Mouse (Mus musculus): ENCODE data around the gene Brsk2. TPM values are rescaled to one million over a fixed set of nuclear protein-coding genes. Genes with fewer than 3 reads are reported as not detected.
A peak's percentile ranks its signal among the peaks of the same experiment; 100 is the strongest.

Gene Brsk2
- total RNA-seq, 2 experiments from 2014 or later = 2.8 to 4.7 TPM

DNA sequence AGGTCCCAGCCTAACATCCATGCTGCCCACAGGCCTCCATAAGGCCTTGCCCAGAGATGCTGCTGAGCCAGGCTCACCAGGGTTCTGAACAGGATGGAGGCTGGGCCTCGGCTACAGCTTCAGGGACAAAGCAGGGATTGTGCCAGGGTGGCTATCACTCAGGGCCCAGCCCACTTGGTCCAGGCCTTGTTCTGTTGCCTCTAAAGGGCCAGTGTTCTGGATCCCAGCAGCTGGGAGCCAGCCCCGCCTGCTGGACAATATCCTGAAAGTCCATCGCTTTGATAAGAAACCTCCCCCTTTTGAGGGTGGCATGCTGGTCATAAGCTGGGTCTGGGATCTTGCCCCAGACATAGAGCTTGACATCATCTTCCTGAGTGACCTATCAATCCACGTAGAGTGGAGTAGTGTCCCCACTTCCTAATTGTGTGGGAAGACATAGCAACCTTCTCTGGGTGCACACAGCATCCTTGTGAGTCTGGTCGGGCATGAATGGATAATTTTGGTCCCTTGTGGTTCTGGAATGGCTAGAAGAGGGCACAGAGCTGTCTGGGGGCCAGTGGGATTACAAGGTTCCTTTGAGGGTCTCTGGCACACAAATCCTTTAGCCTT, 6.1 kb downstream of the Brsk2 start:
- no peak for DNase-seq

DNA sequence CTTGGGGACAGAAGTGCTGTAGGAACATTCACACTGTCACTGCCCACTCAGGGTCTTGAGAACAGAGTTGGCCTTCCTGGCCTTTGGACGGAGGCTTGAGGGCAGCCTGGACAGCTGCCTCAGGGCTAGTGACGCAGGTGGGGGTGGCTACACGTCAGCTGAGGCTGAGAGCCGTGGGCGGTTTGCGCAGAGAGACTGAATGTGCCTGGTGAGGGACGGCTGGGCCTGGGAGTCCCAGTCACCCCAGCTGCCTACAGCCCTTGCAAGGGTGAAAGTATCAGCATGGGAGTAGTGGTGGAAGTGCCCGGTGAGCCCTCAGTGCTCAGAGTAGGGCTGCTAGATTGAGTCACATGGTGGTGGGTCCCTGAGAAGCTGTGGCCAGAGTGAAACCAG, 6.6 kb downstream of the Brsk2 start:
- DNase-seq = no peak

DNA sequence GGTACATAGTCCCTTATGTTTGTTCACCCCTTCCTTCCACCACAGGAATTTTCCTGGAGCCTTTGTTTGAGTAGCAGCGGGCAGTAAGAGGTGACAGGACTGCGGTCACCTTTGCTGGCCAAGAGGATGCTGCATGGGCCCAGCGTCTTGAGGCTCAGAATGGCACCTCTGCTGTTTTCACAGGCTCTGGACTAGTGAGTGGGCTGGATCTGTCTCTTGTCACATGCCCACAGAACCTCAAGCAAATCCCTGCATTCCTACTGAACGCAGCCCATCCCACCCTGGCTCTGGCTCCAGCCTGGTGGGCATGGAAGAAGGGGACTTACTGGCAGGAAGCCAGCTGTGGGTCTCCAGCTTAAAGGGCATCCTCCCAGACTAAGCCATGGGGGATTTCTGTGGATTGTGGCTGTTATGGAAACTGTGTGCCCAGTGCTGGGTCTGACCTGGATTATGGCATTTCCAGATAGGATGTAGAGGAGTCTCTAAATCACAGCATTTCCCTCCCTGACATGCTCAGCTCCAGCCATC, 8.0 kb downstream of the Brsk2 start:
- DNase-seq = no peak

DNA sequence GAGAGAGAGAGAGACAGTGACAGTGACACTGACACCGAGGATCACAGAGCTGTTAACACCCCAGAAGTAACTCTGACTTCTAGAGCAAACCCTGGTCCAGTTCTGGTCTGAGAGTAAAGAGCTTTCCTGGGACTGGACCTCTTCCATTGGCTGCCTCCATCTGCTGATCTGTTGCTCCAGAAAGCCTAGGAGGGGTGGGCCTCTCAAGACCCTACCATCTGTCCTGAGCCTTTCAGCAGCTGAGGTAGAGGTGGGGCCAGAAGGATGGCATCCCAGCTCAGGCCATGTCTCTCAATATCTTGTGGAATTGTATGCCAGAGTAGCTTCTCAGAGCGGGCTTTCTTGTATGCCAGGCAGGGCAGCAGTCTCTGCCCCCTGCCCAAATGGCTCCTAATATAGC, 8.7 kb downstream of the Brsk2 start:
- DNase-seq = no peak

DNA sequence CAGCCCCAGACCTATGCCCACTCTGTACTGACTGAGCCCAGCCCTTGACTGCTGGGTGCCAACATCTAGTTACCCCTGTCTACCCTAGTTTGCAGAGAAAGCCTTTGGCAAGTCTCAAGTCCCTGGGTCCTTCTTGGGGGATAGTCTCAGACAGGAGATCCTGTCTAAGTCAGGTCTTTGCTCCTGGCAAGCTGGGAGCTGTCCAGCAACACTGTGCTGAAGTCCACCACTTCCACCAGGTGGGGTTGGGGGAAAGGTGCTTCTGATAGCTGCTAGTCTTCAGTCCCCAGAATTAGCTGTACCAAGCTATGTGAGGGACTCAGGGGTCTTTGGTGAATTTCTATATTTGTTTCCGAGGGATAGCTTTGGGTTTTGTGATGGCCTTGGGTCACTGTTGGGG, 9.6 kb downstream of the Brsk2 start:
- DNase-seq = peak; percentile 46

DNA sequence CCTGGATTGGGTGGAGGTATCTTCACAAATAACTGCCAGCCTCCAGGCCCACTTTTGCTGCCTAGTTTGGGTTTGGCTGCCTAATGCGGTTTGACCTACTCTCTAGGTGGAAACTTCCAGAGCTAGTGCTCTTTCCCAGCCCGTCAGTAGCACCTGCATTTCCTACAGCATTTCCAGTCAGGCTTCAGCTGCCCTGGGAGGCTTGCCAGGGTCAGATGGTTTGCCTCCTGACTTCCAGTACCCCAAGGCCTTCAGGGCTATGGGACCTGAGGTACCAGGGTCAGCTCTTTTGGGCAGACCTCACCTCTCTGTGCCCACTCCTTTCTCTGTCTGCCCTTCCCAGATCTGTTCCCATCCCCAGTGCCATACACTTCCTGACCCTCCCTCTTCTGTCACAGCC, 11.4 kb downstream of the Brsk2 start:
- DNase-seq = no peak

DNA sequence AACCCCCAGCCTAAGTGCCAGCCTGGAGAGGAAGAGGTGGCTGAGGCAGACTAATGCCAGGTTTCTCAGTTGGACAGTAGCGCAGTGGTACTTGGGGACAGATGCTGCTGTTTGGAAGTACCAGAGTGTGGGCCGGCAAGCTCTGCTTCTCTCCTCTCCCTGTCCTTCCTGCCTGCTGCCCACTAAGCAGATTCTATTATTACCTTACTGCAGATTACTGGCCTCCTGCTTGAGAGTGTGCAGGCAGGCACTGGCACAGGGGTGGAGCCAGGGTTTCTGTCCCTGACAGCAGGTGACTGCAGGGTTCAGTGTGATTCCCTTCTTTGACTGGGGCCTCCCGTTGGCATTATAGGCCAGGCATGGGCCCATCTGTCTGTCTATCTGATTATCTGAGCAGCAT, 11.9 kb downstream of the Brsk2 start:
- no peak for DNase-seq

DNA sequence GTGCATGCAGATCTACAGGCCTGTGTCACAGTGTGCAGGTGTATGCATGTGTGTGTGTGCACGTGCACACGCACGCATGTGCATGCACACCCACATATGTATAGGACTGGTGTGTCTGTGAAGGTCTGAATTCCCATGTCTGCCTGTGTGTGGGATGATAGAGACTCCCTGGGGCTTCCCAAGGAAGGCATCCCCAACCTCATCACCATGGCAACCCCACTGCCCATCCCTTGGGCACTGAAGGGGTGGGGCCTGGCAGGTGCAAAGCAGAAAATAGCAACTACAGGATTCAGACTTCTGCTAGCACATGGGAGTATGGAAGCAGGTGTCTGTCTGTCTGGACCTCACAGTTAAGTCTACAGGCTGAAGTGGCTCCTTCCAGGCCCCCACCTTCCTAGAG, 13.0 kb downstream of the Brsk2 start:
- DNase-seq = no peak

DNA sequence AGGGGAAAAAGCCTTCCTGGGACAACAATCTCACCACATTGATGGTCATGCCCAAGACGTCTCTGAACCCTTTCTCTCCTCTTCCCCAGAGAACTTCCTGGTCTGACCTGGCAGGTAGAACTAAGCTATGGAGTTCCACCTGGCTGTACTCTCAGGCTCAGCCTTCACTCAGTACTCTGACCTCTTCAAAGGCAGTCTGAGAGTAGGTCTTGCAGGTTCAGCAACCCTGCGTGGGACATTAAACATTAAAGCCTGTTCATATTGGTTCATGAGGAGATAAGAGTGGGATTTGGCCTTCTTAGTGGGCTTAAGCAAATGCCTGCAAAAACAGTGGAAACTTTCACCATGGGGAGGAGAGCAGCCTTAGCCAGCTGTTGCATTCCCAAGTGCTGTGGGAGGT, 16.7 kb downstream of the Brsk2 start:
- DNase-seq = no peak

DNA sequence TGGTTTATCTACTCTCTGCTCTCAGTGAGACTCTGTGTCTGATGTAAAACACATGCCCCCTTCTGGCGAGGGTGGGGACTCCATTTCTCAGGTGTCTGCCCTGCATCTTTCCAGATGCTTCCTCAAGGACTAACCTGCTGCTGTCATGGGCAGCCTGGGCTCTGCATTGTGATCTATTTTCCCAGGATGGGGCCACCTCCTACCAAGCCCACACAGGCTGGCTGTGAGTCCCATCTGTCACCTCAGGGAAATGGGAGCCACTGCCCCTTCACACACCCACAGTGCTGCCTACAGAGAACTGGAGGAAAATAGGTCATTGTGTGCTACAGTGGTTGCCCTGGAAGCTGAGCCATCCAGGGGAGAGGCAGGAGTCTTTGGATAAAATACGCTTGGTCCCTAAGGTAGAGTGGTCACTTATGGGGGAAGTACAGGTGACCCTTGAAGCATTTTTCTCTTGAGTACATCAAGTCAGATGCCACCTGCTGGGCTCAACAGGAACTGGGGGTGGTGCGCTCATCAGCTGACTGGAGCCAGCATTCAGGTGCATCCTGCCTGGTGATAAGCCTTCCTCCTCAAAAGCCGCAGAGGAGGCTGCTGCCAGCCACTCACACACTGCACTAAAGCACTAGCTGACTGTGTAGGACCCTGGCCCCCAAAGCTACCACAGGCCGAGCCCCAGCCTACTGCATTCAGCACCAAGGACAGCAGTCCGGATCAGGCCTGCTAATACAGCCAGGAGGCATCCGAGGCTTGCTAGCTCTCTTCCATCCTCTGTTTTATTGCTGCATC, 23.5 kb downstream of the Brsk2 start:
- DNase-seq = peak; percentile 66

DNA sequence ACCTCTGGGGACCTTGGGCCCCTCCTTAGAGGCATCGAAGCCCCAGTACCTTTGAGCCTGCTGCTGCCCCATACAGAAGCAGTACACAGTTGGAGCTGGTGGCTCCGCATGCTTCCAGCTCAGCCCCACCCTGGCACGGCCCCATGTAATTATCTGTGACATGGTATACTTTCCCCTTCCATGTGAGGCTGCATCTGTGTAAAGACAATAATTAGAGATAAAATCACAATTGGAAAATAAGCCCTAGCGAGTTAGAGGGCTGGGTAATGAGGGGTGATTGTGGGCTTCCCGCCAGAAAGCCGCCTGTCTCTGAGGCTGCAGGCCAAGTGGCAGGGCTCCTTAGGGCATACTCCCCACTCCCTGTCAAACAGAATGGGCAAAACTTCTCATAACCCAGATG, 28.5 kb downstream of the Brsk2 start:
- DNase-seq = no peak

DNA sequence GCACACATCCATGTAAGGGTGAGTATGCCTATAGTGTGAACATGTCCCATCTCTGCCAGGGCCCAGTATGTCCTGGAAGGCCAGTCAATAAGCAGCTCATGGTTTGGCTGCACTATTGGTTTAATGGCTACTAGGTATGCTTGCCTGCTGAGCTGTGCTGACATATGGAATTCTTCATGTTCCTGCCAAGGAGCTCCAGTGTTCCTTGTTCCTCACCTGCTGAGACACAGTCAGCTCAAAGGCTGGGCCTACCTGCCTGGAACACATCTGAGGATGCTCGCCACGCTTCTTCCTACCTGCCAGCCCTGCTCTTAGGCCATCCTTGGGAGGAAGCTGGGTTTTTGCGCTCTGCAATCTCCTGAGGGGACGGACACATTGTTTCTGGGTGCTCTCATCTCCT, 29.7 kb downstream of the Brsk2 start:
- no peak for DNase-seq

DNA sequence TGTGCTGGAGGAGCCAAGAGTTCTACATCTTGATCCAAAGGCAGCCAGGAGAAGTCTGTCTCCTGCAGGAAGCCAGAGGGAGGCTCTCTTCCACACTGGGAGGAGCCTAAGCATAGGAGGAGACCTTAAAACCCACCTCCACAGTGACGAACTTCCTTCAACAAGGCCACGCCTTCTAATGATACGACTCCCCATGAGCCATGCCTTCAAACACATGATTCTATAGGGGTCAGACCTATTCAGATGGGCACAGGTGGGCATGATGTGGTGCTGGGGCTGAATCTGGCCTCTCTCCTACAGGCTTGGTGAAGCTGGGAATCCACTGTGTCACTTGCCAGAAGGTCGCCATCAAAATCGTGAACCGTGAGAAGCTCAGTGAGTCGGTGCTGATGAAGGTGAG, 31.7 kb downstream of the Brsk2 start:
- no peak for DNase-seq

DNA sequence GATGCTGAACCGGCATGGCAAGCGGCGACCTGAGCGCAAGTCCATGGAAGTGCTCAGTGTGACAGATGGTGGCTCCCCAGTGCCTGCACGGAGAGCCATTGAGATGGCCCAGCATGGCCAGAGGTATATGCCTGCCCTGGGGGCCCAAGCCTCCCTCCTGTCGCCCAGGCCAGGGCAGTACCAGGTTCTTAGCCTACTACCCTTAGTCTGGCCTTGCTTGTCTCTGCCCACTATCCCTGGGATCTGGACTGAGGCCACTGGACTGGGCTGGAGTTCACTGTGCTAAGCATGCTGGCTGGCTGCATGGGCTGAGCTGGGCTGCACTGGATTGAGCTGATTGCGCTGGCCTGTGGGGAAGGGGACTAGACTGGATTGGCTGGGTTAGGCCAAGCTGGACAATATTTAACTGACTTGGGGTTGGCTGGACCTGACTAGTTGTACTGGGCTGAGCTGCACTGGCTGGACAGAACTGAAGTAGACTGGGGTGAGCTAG, 38.8 kb downstream of the Brsk2 start:
- DNase-seq = no peak

DNA sequence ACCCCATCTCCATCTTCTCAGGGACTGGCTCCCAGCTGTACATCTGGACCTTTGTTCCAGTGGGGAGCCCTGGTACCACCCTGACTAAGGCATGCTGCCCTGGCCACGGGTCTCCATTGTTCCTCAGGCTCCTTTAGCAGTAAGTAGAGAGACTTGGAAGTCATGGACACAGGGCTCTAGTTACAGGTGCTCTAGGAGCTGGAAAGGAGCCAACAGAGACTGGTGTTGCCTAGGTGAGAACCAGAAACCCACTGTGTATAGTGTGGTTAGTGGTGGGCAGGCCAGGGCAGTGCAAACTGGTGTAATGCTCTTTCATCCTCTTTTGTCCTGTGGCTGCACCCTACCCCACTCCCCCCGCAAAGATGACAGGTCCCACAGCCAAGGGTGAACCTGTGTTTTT, 41.6 kb downstream of the Brsk2 start:
- DNase-seq = no peak

DNA sequence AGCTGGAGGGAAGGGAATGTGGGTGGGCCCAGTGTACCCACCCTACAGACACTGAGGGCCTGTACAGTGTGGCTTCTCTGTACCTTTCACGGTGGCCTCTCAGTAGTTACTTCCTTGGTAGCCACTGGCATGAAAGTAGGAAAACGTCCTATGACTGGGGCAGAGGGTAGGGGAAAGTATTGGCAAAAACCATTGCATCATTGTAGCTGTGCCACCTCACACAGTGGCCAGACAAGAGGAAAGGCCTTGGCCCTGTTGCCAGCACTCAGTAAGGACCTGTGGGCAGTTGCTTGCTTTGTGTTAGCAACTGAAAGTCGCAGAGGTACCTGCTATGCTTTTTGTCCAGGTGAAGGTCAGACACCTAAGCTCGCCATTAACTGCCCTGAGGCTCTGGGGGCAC, 44.6 kb downstream of the Brsk2 start:
- DNase-seq = peak; percentile 30

DNA sequence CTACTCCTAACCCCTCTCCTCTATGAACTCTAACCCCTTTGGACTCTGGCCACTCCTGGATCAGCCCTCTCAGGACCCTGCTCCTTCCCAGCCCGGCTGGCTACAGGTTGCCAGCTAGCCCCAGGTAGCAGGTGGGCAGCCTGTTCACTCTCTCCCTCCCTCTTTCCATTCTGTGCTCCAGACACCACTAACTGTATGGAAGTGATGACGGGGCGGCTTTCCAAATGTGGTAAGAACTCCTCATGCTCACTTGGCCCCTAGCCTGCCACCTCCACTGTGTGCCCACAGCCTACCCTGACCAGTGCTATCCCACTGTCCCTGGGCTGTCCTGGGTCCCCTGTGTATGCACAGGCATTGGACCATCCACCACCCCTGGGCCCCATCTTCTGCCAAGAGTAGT, 51.1 kb downstream of the Brsk2 start:
- no peak for DNase-seq

DNA sequence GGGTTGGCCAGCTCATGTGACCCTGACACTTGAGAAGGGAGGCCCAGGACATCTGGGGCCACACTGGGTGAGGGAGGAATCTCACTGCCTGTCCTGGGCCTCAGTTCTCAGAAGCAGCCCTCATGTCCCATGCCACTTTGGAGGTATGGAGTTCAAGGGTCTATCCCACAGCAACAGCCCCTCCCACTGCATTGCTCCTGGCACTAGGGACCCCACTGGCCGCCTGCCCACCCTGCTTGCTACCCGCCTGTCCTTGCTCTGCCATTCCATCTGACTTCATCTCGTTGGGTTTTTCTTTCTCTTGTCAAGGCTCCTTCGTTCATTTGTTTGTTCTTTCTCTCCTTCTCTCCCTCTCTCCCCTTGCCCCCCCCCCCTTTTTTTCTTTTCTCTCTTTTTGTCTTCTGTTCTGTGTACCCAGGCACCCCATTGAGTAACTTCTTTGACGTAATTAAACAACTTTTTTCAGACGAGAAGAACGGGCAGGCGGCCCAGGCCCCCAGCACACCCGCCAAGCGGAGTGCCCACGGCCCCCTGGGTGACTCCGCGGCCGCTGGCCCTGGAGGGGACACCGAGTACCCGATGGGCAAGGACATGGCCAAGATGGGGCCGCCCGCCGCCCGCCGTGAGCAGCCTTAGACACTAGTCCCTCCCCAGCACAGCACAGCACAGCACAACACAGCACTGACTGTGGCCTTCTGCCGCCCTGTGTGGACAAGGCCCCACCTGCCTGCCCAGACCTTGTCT, 52.2 kb downstream of the Brsk2 start:
- DNase-seq = peak; percentile 31

DNA sequence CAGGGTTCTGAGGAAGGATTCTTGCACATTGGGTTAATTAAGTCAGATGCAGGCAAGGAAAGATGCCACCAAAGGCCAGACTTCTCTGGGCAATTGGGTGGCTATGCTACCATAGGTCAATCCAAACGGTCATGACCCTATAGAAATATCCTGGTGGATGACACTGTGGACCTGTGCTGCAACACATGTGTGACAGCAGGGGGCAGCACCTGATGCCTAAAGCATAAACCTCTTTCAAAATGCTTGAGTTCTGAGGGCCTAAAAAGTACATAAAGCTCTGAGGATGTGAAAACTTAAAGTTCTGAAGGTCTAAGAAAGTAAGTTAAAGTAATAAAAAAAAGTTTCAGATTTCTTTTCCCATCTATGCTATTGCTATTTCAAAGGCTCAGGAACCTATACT, 67.0 kb downstream of the Brsk2 start:
- DNase-seq = peak; percentile 66

DNA sequence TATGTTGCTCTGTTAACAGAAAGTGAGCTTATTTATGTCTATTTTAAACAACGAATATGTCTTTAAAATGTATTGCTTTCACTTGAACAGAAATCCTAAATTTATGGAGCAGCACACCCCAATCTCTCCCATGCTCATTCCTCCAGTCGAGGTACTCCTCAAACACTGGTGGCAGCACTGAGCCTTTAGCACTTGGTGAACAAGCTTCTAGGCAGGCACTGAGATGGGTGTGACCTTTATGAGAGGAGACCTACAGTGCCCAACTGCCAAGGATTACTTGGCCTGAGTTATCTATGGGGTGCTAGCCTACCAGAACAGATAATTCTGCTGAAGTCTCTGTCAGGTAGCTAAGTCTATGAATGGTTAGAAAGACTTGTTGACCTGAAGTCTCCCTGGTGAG, 70.1 kb downstream of the Brsk2 start:
- DNase-seq = no peak

DNA sequence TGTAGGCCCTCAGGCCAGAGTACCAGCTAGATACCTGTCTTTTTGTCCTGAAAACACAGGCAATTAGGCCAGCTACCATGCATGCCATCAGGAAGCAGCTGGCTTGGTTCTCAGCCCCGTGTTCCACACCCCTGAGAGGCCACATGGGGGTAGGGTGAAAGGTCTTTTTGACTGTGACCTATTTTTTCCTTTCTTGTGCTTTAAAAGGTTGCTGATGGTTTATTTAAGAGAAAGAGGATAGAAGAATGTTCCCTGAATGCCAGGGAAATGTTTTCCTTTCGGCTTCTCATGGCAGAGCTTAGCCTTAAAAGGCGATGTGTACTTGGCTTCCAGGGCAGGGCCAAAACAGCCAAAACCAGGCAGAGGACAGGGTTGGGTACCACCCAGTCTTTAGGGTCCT, 71.3 kb downstream of the Brsk2 start:
- DNase-seq = no peak

DNA sequence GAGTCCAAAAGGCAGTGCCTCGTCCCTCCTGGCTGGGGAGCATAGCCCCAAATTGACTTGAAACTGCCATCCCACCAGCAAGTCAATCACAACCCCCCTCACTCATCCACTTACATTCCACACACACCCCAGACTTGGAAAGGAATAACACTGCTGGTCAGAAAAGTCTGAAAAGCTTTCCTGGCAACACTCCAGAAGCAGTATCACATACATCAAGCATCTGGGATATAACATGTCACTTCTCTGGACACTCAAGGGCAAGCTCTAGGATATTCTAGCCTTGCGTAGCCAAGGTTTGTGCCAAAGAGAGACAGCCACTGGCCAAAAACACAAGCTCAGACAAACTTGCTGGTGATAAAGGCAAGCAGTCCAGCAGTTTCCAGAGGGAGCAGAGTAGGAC, 75.6 kb downstream of the Brsk2 start:
- DNase-seq = no peak

DNA sequence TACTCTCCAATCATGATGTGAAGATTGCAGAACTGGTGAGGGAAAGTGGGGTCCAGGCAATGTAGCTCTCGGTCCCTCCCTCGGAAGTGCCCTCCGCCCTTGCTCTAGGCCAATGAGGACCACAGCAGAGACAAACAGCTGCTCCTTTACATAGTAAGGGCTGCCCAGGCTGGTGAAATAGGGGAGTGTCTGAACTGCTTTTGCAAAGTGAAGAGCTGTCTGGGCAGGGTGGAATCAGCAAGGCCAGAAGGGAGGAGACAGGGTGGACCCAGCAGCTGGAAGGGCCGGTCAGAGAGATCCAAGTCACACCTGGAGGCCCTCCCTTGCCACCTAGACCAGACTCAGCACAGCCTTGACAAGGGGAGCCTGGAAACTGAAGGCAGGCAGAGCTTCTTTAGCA, 76.4 kb downstream of the Brsk2 start:
- no peak for DNase-seq
